Mouse (Mus musculus): ENCODE results near the gene Fcrlb.

Fcrlb gene

DNA sequence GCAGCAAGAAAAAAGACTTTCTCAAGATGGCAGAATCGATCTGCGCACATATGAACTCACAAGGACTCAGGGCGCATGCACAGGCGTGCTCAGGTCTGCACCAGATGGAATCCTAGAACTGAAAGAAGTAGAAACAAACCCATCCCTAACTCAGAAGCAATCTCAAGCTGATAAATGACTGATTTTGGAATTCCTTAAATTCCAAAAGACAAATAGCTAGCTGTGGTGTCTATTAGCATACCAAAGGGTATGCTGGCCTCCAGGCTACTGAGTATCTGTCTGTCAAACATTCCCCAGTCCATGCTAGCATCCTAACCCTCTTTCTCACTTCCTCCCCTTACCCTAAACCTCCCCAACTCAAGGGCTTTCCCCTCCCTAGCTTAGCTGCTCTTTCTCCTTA is 23.4 kb downstream of the Fcrlb start:
- Histone ChIP-seq H3K9me3 (ENCODE audit: low read length) (no peaks in the 10 kb centered on the region), H3K4me1 (replicated peaks; ENCODE audit: low read depth, low read length) (peaks cover 58% of the 10 kb centered on the region), H3K27me3 (ENCODE audit: insufficient read depth, low read length) (no peaks in the 10 kb centered on the region), H3K36me3 (ENCODE audit: insufficient read depth, low read length) (no peaks in the 10 kb centered on the region), H3K4me3 (replicated peaks; ENCODE audit: low read length) (no peak overlapping the region; the same call in 1 of the 2 replicates)
- TF ChIP-seq NANOG (IDR thresholded peaks at IDR 0.05; ENCODE audit: borderline replicate concordance, low read length) (0 out of 2 replicates have a peak, but pooled peaks have one; percentile 4), POU5F1 (IDR thresholded peaks at IDR 0.05; ENCODE audit: borderline replicate concordance, low read length) (no peak), CTCF (conservative IDR thresholded peaks at IDR 0.05; ENCODE audit: low read length) (no peak)

- TF ChIP-seq NANOG (IDR thresholded peaks at IDR 0.05; ENCODE audit: borderline replicate concordance, low read length) (no peak), POU5F1 (IDR thresholded peaks at IDR 0.05; ENCODE audit: borderline replicate concordance, low read length) (no peak), CTCF (conservative IDR thresholded peaks at IDR 0.05; ENCODE audit: low read length) (no peak)
- Histone ChIP-seq H3K4me1 (replicated peaks; ENCODE audit: low read depth, low read length) (peaks cover 50% of the 10 kb centered on the region), H3K4me3 (replicated peaks; ENCODE audit: low read length) (no peak overlapping the region), H3K27me3 (ENCODE audit: insufficient read depth, low read length) (no peaks in the 10 kb centered on the region), H3K36me3 (ENCODE audit: insufficient read depth, low read length) (peaks cover 20% of the 10 kb centered on the region), H3K9me3 (ENCODE audit: low read length) (no peaks in the 10 kb centered on the region)
Measured at GRCm38 (mm10) chr1:170886044-170886458, 26.7 kb downstream of the Fcrlb start.

DNA sequence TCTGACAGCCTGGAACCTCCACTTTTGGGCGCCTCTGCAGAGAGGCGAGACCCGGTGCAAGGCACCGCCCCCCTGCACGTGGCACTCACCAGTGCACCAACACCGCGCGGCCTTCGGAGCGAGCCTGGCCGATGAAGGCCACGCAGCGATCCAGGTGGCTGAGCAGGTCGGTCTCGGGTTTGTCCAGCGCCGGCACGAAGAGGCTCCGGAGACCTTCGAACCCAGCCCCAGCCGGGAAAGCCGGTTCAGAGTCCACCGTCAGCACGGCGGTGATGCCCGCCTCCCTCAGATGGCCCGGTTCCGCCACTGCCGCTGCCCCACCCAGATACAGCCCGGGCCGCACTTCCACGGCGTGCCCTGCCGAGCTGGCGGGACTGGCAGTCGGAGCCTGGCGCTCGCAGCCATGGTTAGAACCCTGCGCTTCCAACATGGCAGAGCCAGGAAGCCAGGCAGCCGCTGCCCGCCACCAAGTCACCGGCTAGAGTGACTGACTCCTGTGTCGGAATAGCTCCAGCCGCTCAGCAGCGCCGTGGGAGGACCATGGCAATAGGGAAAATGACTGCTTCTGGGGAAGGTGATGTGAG is 27.7 kb downstream of the Fcrlb start, which contains the start of the genes Gm26620 and Dusp12:
TSS of gene Gm26620 (plus strand) at position 88 of the 584 bp plus-strand sequence.
TSS of gene Dusp12 (minus strand) at position 563 of the 584 bp plus-strand sequence.
- Histone ChIP-seq H3K27me3 (ENCODE audit: insufficient read depth, low read length) (no peaks in the 10 kb centered on the region), H3K4me1 (replicated peaks; ENCODE audit: low read depth, low read length) (peaks cover 47% of the 10 kb centered on the region), H3K4me3 (replicated peaks; ENCODE audit: low read length) (peak within 1 kb of the TSS; percentile 97), H3K36me3 (ENCODE audit: insufficient read depth, low read length) (peaks cover 30% of the 10 kb centered on the region), H3K9me3 (ENCODE audit: low read length) (no peaks in the 10 kb centered on the region)
- no peak for TF ChIP-seq NANOG (IDR thresholded peaks at IDR 0.05; ENCODE audit: borderline replicate concordance, low read length)
- TF ChIP-seq POU5F1 (IDR thresholded peaks at IDR 0.05; ENCODE audit: borderline replicate concordance, low read length), result no peak
- TF ChIP-seq CTCF (conservative IDR thresholded peaks at IDR 0.05; ENCODE audit: low read length), result peak; percentile 26

GRCm38 (mm10) chr1:170884390-170884789 is 28.4 kb downstream of the Fcrlb start:
- peaks cover 37% of the 10 kb centered on the region for H3K36me3 ChIP-seq (ENCODE audit: insufficient read depth, low read length)
- H3K9me3 ChIP-seq (ENCODE audit: low read length), result no peaks in the 10 kb centered on the region
- H3K4me3 ChIP-seq (replicated peaks; ENCODE audit: low read length), result peak overlapping the region; percentile 97
- H3K27me3 ChIP-seq (ENCODE audit: insufficient read depth, low read length), result no peaks in the 10 kb centered on the region
- H3K4me1 ChIP-seq (replicated peaks; ENCODE audit: low read depth, low read length), result peaks cover 42% of the 10 kb centered on the region
- TF ChIP-seq POU5F1 (IDR thresholded peaks at IDR 0.05; ENCODE audit: borderline replicate concordance, low read length) (no peak), CTCF (conservative IDR thresholded peaks at IDR 0.05; ENCODE audit: low read length) (no peak), NANOG (IDR thresholded peaks at IDR 0.05; ENCODE audit: borderline replicate concordance, low read length) (no peak)

GRCm38 (mm10) chr1:170882915-170883485 is 29.7 kb downstream of the Fcrlb start:
- TF ChIP-seq NANOG (IDR thresholded peaks at IDR 0.05; ENCODE audit: borderline replicate concordance, low read length), result no peak
- no peak for TF ChIP-seq POU5F1 (IDR thresholded peaks at IDR 0.05; ENCODE audit: borderline replicate concordance, low read length)
- TF ChIP-seq CTCF (conservative IDR thresholded peaks at IDR 0.05; ENCODE audit: low read length), result no peak
- peaks cover 42% of the 10 kb centered on the region for H3K36me3 ChIP-seq (ENCODE audit: insufficient read depth, low read length)
- H3K27me3 ChIP-seq (ENCODE audit: insufficient read depth, low read length), result no peaks in the 10 kb centered on the region
- H3K4me1 ChIP-seq (replicated peaks; ENCODE audit: low read depth, low read length), result peaks cover 34% of the 10 kb centered on the region
- no peaks in the 10 kb centered on the region for H3K9me3 ChIP-seq (ENCODE audit: low read length)
- H3K4me3 ChIP-seq (replicated peaks; ENCODE audit: low read length), result no peak overlapping the region

- Histone ChIP-seq H3K4me1 (replicated peaks; ENCODE audit: low read depth, low read length) (peaks cover 37% of the 10 kb centered on the region), H3K4me3 (replicated peaks; ENCODE audit: low read length) (no peak overlapping the region), H3K36me3 (ENCODE audit: insufficient read depth, low read length) (peaks cover 69% of the 10 kb centered on the region), H3K9me3 (ENCODE audit: low read length) (no peaks in the 10 kb centered on the region), H3K27me3 (ENCODE audit: insufficient read depth, low read length) (no peaks in the 10 kb centered on the region)
- TF ChIP-seq NANOG (IDR thresholded peaks at IDR 0.05; ENCODE audit: borderline replicate concordance, low read length) (no peak), POU5F1 (IDR thresholded peaks at IDR 0.05; ENCODE audit: borderline replicate concordance, low read length) (no peak), CTCF (conservative IDR thresholded peaks at IDR 0.05; ENCODE audit: low read length) (no peak)
Measured at GRCm38 (mm10) chr1:170876906-170877305, 35.8 kb downstream of the Fcrlb start.

- Histone ChIP-seq H3K4me3 (replicated peaks; ENCODE audit: low read length) (no peak overlapping the region), H3K9me3 (ENCODE audit: low read length) (no peaks in the 10 kb centered on the region), H3K27me3 (ENCODE audit: insufficient read depth, low read length) (no peaks in the 10 kb centered on the region), H3K36me3 (ENCODE audit: insufficient read depth, low read length) (peaks cover 57% of the 10 kb centered on the region), H3K4me1 (replicated peaks; ENCODE audit: low read depth, low read length) (peaks cover 31% of the 10 kb centered on the region)
- no peak for TF ChIP-seq CTCF (conservative IDR thresholded peaks at IDR 0.05; ENCODE audit: low read length)
- TF ChIP-seq NANOG (IDR thresholded peaks at IDR 0.05; ENCODE audit: borderline replicate concordance, low read length), result no peak
- TF ChIP-seq POU5F1 (IDR thresholded peaks at IDR 0.05; ENCODE audit: borderline replicate concordance, low read length), result no peak
Measured at GRCm38 (mm10) chr1:170875676-170876075, 37.1 kb downstream of the Fcrlb start.

- no peaks in the 10 kb centered on the region for H3K9me3 ChIP-seq (ENCODE audit: low read length)
- peak overlapping the region; percentile 60 for H3K4me3 ChIP-seq (replicated peaks; ENCODE audit: low read length)
- TF ChIP-seq CTCF (conservative IDR thresholded peaks at IDR 0.05; ENCODE audit: low read length) (0 out of 2 replicates have a peak, but pooled peaks have one; percentile 15), NANOG (IDR thresholded peaks at IDR 0.05; ENCODE audit: borderline replicate concordance, low read length) (no peak), POU5F1 (IDR thresholded peaks at IDR 0.05; ENCODE audit: borderline replicate concordance, low read length) (no peak)
- H3K4me1 ChIP-seq (replicated peaks; ENCODE audit: low read depth, low read length), result peaks cover 45% of the 10 kb centered on the region
- H3K36me3 ChIP-seq (ENCODE audit: insufficient read depth, low read length), result peaks cover 34% of the 10 kb centered on the region
- no peaks in the 10 kb centered on the region for H3K27me3 ChIP-seq (ENCODE audit: insufficient read depth, low read length)
Measured at GRCm38 (mm10) chr1:170871961-170872360, 40.8 kb downstream of the Fcrlb start.

Data from E14TG2a.4 (cell line).